Mouse (Mus musculus) heart, embryonic 13.5 days (tissue): Measurements from ENCODE around the gene Cdh7. TPM values are rescaled to one million over a fixed set of nuclear protein-coding genes. Genes with fewer than 3 reads are reported as not detected.

ENCODE experiments used
- ATAC-seq: fragments of 200-750 bp; cut with Nextera tagmentation; 2 replicates; pipeline ENCODE4 v1.8.0; 2017; ENCODE audit warnings: moderate TSS enrichment; ENCODE audit not compliant: insufficient number of reproducible peaks, low FRiP score, low TSS enrichment; ENCODE audit errors: extremely low read depth
- H3K27ac ChIP-seq: fragments of 300-500 bp; sonication (generic); replicated peaks from 2 replicates; pipeline ENCODE4 v1.5.1; 2015; ENCODE audit warnings: moderate library complexity, mild to moderate bottlenecking, inconsistent platforms
- H3K27me3 ChIP-seq: fragments of 300-500 bp; sonication (generic); replicated peaks from 2 replicates; pipeline ENCODE4 v1.6.1; 2015; ENCODE audit warnings: mild to moderate bottlenecking, inconsistent platforms
- H3K36me3 ChIP-seq: fragments of 300-500 bp; sonication (generic); 2 replicates; pipeline ENCODE4 v1.6.1; 2015; ENCODE audit warnings: mild to moderate bottlenecking, inconsistent platforms
- H3K4me1 ChIP-seq: fragments of 300-500 bp; sonication (generic); 2 replicates; pipeline ENCODE4 v1.6.1; 2015; ENCODE audit warnings: inconsistent platforms
- H3K4me2 ChIP-seq: fragments of 300-500 bp; sonication (generic); 2 replicates; pipeline ENCODE4 v1.6.1; 2015; ENCODE audit warnings: inconsistent platforms, mild to moderate bottlenecking, moderate library complexity
- H3K4me3 ChIP-seq: fragments of 300-500 bp; sonication (generic); 2 replicates; pipeline ENCODE4 v1.5.1; 2015; ENCODE audit warnings: moderate library complexity, mild to moderate bottlenecking, inconsistent platforms
- H3K9ac ChIP-seq: fragments of 300-500 bp; sonication (generic); 2 replicates; pipeline ENCODE4 v1.6.1; 2015; ENCODE audit warnings: inconsistent platforms, mild to moderate bottlenecking, moderate library complexity
- H3K9me3 ChIP-seq: fragments of 300-500 bp; sonication (generic); 2 replicates; pipeline ENCODE4 v1.6.1; 2016; ENCODE audit warnings: inconsistent platforms
- WGBS: fragments of 180-500 bp; shearing (Covaris S2); methylation state at CpG from one replicate; pipeline ENCODE4 v1.1.7; 2015; ENCODE audit warnings: mixed read lengths; 5-methylcytosine and 5-hydroxymethylcytosine counted together
- polyA plus RNA-seq: library from polyadenylated mRNA; unstranded; fragments of >200 nt; fragmentation: Nextera tagmentation; extraction: Ambion mirVana; gene quantifications from 2 replicates; pipeline ENCODE4 v1.2.1, GENCODE M21; 2015

Gene Cdh7
- 0.23 and 0.25 TPM in 2 replicates for polyA plus RNA-seq

DNA sequence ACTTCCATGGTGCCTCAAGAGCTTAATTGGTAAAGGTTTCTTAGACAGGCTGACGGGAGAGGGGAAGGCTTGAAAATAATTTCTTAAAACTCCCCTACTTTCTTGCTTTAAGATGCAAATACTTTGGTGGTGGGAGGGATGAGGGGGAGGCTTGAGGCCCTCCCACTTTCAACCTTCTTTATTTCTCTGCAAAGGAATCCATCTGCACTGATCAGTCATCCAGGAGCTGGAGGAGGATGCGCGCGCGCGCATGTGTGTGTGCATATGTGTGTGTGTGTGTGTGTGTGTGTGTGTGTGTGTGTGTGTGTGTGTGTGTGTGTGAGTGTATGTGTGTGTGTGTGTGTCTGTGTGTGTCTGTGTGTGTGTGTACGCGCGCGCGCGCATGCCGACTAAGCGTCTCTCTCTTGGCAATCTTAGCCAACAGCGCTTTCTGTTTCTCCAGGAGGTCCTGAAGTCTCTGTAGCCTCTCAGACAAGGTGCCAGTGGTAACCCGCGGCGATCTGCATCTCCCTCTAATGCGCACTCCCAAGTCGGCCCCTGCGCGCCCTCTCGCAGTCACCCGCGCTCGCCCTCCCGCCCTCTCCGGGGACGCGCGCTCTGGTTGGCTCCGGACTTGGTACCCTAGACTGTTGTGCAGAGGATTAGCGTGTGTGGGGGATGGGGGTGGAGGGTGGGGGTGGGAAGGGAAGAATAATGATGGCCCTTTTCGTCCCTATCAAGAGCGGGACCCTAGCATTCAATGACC is at the start of gene Cdh7:
Cdh7 (plus strand) TSS at position 368 of the 745 bp plus-strand sequence.
- no peak within 1 kb of the TSS for H3K27ac ChIP-seq
- H3K27me3 ChIP-seq, result peaks cover 31% of the 10 kb centered on the region
- WGBS, result 2% methylated on average over 27 of the region's 35 CpGs
- H3K9me3 ChIP-seq, result no peaks in the 10 kb centered on the region
- peak within 1 kb of the TSS; percentile 92 for H3K4me2 ChIP-seq
- peak within 1 kb of the TSS; percentile 50 for H3K9ac ChIP-seq
- H3K4me3 ChIP-seq, result peak within 1 kb of the TSS; percentile 65
- no peak for ATAC-seq
- H3K36me3 ChIP-seq, result no peaks in the 10 kb centered on the region
- 0 out of 2 replicates have a peak, but pooled peaks cover 4% of the 10 kb centered on the region for H3K4me1 ChIP-seq

DNA sequence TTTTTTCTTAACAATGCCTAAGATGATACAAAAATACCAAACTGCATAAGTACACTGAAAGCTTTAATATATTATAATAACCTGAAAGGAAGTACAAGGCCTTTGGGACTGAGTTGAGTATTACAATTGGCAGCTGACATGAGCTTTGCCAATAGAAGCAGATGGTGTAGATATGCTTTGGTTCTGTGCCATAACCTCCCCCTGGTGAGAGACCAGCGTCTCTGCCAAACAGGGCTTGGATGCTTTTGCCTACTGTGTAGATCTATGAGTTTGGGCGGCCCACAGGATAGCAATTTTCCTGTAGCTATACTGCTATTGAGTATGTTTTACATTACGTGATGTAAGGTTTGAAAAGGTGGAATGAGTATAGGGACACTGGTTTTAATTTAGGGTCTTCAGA is 49.6 kb upstream of the Cdh7 start:
- no peak for ATAC-seq
- WGBS, result 76% methylated on average over 3 of the region's 3 CpGs

DNA sequence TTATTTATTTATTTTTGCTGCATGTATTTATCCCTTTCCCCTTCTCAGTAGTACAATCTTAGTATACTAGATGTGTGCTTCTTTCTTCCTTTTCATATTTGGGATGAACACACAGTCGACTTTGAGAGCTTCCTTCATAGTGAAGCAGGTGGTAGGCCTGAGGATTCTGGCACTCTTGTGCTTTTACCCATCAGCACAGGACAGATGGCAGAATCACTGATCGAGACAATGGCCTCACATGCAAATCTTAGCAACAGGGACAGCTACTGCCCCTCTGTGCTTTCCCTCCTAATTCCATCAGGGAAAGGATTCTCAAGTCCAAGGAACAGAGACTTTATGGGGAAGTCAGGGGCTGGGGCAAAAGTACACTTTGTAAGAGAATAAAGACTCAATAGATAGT is 33.7 kb upstream of the Cdh7 start:
- Histone ChIP-seq H3K36me3 (no peaks in the 10 kb centered on the region), H3K27me3 (no peaks in the 10 kb centered on the region), H3K4me1 (no peaks in the 10 kb centered on the region), H3K9ac (no peak overlapping the region), H3K4me3 (no peak overlapping the region), H3K27ac (no peak overlapping the region), H3K4me2 (no peak overlapping the region), H3K9me3 (no peaks in the 10 kb centered on the region)
- WGBS, result 54% methylated on average over 2 of the region's 2 CpGs
- no peak for ATAC-seq

More for the DNA sequence above, 49.6 kb upstream of the Cdh7 start:
- Histone ChIP-seq H3K4me3 (no peak overlapping the region), H3K4me1 (no peaks in the 10 kb centered on the region), H3K27me3 (no peaks in the 10 kb centered on the region), H3K9ac (no peak overlapping the region), H3K9me3 (no peaks in the 10 kb centered on the region), H3K36me3 (no peaks in the 10 kb centered on the region), H3K27ac (no peak overlapping the region), H3K4me2 (no peak overlapping the region)

DNA sequence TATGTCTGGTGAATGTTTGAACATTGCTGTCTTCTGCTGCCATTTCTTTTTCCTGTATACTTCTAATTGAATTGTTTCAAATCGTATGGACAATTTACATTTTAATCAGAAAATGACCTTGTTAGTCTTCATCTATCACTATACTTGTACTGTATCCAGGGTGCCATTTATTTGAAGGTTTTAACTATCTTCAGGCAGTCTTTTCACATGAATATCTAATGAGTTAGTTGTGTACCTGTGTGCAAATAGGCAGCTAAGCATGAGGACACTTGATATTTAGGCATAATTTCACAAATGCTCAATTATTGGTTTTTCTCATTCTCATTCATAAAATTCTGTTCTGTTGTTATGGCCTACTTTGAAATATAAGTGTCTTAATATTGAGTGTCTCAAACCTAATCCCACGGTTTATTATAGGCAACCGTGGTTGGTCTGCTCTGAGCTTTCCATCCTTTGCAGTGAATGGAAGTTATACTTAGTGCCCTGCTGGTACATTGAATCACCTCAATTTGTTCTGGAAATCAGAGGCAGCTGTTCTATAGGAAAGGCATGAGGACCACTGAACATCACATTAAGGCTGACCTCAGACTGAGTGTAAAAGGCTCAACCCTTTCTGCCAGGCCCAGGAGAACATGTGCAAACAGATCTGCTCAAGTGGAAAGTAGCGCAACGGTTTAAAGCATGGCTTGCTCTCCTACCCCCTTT is 10.4 kb upstream of the Cdh7 start:
- Histone ChIP-seq H3K4me2 (no peak overlapping the region), H3K9ac (no peak overlapping the region), H3K4me3 (no peak overlapping the region), H3K27me3 (no peaks in the 10 kb centered on the region), H3K27ac (no peak overlapping the region), H3K36me3 (no peaks in the 10 kb centered on the region), H3K9me3 (no peaks in the 10 kb centered on the region), H3K4me1 (no peaks in the 10 kb centered on the region)
- ATAC-seq, result no peak
- WGBS, result 76% methylated on average over 5 of the region's 5 CpGs

DNA sequence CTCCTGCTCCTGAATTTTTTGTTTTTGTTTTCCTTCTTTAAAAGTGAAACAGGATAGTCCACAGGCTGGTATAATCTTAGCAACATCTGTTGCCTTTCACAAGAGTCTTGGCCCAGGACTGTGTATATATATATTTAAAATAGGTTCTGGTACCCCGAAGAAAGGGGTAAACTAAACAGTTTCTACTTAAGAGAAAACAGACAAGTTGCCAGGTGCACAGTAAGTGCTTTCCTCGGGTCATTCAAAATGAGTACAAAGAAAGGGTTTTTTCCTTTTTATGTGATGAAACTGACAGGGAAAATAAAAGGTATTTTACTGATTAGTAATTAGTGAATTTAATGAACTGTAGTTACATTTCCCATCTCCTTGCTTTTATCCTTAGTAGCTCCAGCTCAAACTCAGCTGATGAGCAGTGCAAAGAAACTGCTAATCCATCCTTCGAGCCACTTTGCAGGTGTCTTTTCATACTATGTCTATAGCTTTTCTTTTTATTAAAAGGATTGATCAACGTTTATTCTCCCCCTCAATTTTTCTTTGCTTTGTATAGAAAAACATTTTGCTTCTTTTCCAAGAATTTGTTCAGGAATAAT is 9.7 kb upstream of the Cdh7 start:
- no peaks in the 10 kb centered on the region for H3K36me3 ChIP-seq
- H3K4me1 ChIP-seq, result no peaks in the 10 kb centered on the region
- no peak overlapping the region for H3K27ac ChIP-seq
- H3K4me3 ChIP-seq, result no peak overlapping the region
- no peak for ATAC-seq
- no peaks in the 10 kb centered on the region for H3K27me3 ChIP-seq
- no peaks in the 10 kb centered on the region for H3K9me3 ChIP-seq
- WGBS, result 59% methylated on average over 4 of the region's 4 CpGs
- no peak overlapping the region for H3K4me2 ChIP-seq
- no peak overlapping the region for H3K9ac ChIP-seq

DNA sequence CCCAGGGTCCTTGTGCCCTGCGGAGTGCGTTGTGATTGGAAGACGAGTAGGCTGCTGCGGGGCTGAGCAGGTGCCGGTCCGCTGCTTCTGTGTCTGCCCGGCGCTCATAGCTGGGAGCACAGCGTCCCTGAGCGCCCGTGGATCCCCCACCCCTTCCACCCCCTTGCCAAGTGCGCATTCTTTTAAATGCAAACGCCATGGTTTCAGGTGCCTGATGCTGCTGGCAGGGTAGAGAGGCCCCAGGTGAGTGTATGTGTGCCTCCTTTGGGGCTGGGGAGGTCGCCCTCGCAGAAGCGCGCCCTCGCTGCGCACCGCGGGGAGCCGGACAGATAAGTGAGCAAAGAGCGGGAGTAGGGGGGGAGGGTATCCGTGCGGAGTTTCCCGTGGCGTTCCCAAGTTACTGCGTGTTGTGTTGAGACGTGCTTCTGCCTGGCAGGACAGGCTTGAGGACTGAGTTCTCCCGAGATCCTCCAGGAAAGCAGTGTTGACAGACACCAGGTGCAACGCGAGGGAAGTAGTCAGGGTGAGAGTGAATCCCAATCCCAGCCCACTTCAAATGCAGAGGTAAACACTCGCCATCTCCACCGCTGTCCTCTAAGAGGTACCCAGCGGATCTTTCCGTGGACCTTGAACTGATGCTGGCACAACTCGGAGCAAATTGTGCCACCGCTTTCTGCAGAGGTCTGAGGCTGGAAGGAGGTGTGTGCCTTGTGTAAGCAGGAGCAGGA is 742 bp downstream of the Cdh7 start:
- Histone ChIP-seq H3K27ac (no peak overlapping the region), H3K9ac (peak overlapping the region; percentile 50), H3K27me3 (peaks cover 31% of the 10 kb centered on the region), H3K9me3 (no peaks in the 10 kb centered on the region), H3K4me2 (peak overlapping the region; percentile 92), H3K4me1 (0 out of 2 replicates have a peak, but pooled peaks cover 4% of the 10 kb centered on the region), H3K36me3 (no peaks in the 10 kb centered on the region), H3K4me3 (peak overlapping the region; percentile 65)
- ATAC-seq, result peak; percentile 25; the same call in 1 of the 2 replicates
- WGBS, result 1% methylated on average over 38 of the region's 38 CpGs

DNA sequence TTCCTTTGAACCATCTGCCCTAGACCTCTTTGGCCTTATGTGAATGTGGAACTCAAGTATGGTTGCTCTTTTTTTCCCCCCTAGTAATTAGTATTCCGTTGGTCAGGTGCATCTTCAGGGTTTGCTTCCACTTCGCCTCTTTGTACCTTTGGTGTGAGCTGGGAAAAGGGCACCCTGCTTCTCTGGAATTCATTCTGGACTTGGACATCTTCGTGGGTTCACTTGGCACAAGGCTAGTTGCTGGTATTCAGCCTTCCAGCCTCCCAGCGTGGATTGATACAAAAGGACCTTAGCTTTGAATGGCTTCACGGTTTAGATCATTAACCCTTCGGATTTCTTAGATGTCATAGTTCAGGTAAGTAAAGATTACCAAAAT is 1.3 kb downstream of the Cdh7 start:
- Histone ChIP-seq H3K4me3 (peak overlapping the region; percentile 65; the same call in 1 of the 2 replicates), H3K9me3 (no peaks in the 10 kb centered on the region), H3K36me3 (no peaks in the 10 kb centered on the region), H3K4me2 (peak overlapping the region; percentile 92), H3K27ac (no peak overlapping the region), H3K4me1 (0 out of 2 replicates have a peak, but pooled peaks cover 4% of the 10 kb centered on the region), H3K27me3 (peaks cover 31% of the 10 kb centered on the region), H3K9ac (no peak overlapping the region)
- ATAC-seq, result no peak
- WGBS, result 31% methylated on average over 6 of the region's 6 CpGs

DNA sequence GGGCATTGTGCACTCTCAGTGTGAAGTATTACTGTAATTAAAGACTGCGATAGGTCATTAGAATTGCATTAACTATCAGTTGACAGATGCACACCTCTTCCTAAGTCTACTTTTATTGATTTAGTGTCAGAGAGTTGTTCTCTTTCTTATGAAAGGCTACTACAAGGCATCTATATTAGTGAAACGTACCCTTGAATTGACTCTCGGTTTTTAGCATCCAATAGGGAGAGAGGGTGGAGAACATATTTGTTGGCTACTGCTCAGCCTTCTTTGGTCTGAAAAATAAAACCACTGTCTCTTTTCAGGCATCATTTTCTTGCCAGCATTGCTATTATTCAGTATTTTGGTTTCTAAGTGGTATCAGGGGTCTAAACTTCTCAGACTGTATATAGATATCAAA is 2.5 kb downstream of the Cdh7 start:
- ATAC-seq, result no peak
- 0 out of 2 replicates have a peak, but pooled peaks cover 4% of the 10 kb centered on the region for H3K4me1 ChIP-seq

DNA sequence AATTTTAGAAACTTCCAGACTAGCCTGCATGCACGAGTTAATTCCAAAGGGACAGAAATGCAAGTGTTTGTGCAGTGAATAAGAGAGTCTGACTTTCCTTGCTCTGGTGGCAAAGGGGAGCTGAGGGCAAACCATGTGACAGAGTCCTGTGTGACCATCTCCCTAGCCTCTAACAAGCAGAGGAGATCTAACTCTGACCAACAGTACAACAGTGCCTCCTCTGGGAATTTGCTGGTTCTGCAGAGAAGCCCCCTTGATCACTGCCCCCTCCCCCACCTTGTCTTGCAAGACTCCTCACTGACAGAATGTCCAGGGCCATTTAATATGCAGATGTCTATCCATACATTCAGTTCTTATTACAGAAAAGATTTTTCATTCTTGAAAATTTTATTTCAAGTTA is 3.2 kb downstream of the Cdh7 start:
- WGBS, result 3% methylated on average over 1 of the region's 1 CpGs
- no peak for ATAC-seq

More for the DNA sequence above, 2.5 kb downstream of the Cdh7 start:
- Histone ChIP-seq H3K27ac (no peak overlapping the region), H3K27me3 (peaks cover 31% of the 10 kb centered on the region), H3K9ac (no peak overlapping the region), H3K4me2 (no peak overlapping the region), H3K36me3 (no peaks in the 10 kb centered on the region), H3K9me3 (no peaks in the 10 kb centered on the region), H3K4me3 (no peak overlapping the region)
- 67% methylated on average over 3 of the region's 3 CpGs for WGBS

DNA sequence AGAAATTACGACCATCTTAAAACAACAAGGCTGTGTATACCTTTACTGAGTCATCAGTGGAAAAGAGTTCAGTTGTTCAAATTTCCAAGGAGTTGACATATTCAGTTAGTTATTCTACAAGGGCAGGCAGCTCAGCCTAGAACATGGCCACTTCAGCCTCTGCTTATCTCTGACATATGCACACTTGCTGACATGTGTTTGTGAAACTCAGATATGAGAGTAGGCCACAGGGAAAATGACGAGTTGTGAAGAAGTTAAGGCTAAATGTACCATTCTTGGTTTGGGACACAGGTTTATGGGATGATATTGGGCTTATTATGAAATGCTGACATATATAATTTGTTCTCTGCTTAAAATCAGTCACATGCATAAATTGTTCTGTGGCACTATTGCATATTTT is 7.3 kb downstream of the Cdh7 start:
- no peaks in the 10 kb centered on the region for H3K4me1 ChIP-seq
- no peak overlapping the region for H3K4me2 ChIP-seq
- H3K9ac ChIP-seq, result no peak overlapping the region
- H3K9me3 ChIP-seq, result no peaks in the 10 kb centered on the region
- H3K4me3 ChIP-seq, result no peak overlapping the region
- WGBS, result 30% methylated on average over 2 of the region's 2 CpGs
- no peaks in the 10 kb centered on the region for H3K36me3 ChIP-seq
- no peak for ATAC-seq
- peaks cover 3% of the 10 kb centered on the region for H3K27me3 ChIP-seq
- no peak overlapping the region for H3K27ac ChIP-seq

More for the DNA sequence above, 3.2 kb downstream of the Cdh7 start:
- Histone ChIP-seq H3K9ac (no peak overlapping the region), H3K4me1 (0 out of 2 replicates have a peak, but pooled peaks cover 4% of the 10 kb centered on the region), H3K4me2 (no peak overlapping the region), H3K36me3 (no peaks in the 10 kb centered on the region), H3K4me3 (no peak overlapping the region), H3K9me3 (no peaks in the 10 kb centered on the region), H3K27ac (no peak overlapping the region), H3K27me3 (peaks cover 31% of the 10 kb centered on the region)

DNA sequence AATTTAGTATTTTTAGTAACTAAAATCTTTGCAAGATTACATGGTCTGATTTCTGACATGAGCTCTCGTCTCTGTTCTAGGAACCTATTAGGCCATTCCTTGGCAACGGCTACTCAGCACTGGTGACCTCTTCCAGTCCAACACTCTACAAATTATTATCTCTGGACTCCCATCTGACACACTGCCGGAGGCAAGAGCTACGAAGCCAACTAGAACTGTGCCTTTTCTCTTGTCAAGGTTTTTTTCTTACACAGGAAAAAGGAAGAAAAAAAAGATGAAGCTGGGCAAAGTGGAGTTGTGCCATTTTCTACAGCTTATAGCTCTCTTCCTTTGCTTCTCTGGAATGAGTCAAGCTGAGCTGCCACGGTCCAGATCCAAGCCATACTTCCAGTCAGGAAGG is 11.7 kb downstream of the Cdh7 start:
- no peak for ATAC-seq
- no peaks in the 10 kb centered on the region for H3K36me3 ChIP-seq
- H3K4me2 ChIP-seq, result no peak overlapping the region
- no peak overlapping the region for H3K4me3 ChIP-seq
- no peak overlapping the region for H3K9ac ChIP-seq
- no peak overlapping the region for H3K27ac ChIP-seq
- no peaks in the 10 kb centered on the region for H3K4me1 ChIP-seq
- 72% methylated on average over 5 of the region's 5 CpGs for WGBS
- H3K9me3 ChIP-seq, result no peaks in the 10 kb centered on the region
- no peaks in the 10 kb centered on the region for H3K27me3 ChIP-seq
